Mouse (Mus musculus) embryo, embryonic 10 days (tissue): ENCODE data around the gene Tmem252.
A peak's percentile ranks its signal among the peaks of the same experiment; 100 is the strongest.
"Not testable (repeated sequence)": the region's sequence is repeated elsewhere in the genome, so short reads cannot be mapped to it uniquely, and the experiment has no call there.

Experiments used
- DNase-seq: peaks from one replicate; pipeline ENCODE4 v3.0.0-alpha.2; 2015; ENCODE audit warnings: low spot score

The Tmem252 gene

DNA sequence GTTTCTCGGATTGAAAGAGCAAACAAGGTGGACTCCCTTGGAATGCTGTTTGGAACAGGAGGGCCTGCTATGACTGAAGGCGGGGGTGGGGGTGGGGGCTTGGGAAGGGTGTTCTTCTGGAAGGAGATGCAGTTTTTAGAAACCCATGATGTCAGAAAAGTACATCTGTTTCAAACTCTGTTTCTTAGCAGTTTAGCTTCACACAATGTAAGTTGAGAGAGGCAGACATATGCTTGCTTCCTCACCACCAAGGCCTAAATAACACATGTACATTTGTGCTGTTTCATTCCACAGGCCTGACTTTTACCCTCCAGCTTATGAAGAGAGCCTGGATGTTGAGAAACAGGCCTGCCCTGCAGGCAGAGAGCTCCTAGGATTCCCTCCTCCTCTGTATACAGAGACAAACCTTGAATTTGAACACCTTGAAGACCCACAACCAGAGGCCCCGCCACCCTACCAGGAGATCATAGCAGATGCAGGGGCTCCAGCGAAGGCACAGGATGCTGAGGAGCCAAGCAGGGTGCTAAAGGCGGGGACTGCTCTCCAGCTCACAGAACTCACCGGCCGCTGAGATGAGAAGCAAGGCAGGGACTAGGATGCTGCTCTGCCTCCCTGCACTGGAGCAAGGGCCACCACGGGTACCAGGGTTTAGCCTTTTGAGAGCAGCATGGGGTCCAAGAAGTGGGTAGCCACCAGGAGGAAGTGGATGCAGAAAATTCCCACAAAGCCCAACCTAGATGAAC is 3.6 kb downstream of the Tmem252 start:
- no peak for DNase-seq

DNA sequence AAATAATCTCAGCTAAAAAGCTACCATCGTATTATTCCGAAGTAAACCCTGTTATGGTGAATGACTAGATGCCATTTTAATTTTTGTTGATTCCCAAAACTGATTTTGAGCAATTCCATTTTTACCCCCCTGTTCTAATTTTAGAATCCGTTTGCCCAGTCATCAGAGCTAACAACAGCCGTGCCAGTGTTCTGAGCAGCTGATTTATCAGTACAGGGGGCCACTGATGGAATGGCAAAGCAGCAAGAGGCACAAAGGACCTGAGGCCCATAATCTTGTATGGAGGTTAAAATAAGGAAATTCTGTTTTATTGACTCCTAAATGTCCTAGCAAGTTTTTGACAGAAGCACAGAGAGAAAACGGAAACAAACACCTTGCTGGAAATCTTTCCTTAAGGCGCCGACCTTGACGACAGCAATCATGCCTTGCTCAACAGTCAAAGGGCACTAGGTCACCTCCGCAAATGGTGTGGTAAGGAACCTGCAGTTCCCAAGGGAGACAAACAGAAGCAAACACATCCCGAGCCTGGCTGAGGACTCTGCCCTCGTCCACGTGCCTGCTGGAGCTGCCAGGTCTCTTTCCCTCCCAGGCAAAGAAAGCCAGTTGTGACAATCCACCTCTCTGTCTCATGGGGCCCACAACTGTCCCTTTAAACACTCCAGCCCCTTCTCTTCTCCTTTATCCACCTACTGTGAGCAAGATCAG is 9.4 kb downstream of the Tmem252 start:
- no peak for DNase-seq

DNA sequence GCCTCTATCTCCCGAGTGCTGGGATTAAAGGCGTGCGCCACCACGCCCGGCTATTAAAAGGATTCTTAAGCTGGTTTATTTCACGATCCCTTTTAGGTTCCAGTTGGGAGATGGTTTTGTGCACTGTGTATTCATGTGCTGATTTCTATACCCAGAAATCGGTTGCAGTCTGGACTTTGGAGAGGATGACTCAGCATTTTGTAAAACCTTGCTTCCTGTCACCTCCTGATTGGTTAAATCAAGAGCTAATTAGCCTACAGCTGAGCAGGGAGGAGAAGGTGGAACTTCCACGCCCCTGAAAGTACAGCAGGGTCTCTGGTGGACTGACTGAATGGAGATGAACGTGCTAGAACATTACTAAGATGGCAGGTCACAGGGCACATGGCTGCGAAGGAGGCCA is 12.6 kb downstream of the Tmem252 start:
- no peak for DNase-seq

DNA sequence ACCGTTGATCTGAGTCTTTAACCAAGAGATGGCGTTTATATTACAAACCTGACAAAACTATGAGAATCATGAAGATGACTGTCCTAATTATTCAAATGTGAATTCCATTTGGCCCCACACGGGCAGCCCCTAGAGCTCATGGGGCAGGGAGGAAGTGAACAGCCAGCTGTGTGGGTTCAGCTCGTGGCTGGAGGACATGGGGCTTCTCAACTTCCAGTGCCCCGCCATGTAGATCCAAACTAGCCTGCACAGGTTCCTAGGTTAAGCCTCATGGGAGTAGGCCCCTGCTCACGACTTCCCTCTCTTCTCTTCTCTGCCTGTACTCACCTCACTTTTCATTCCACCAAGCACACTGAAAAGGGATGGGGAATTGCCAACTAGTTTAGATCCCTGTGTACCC is 14.5 kb downstream of the Tmem252 start:
- no peak for DNase-seq

DNA sequence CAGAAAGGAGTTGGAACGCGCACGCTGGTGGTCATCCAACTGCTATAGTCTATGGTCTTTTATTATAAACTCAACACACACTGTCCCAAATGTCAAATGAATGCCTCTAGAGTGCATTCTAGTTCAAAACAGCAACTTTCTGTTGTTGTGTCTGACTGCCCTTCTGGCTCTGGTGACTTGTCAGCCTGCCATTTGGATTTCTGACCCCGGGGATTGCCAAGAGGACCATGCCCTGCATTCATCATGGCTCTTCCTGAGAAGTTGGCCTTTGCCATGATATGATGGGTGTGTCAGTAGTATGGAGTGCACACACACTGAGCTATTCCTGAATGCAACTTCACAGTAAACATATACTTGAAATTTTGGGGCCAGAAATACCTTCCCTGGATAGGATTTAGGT is 15.7 kb downstream of the Tmem252 start:
- DNase-seq, result no peak

DNA sequence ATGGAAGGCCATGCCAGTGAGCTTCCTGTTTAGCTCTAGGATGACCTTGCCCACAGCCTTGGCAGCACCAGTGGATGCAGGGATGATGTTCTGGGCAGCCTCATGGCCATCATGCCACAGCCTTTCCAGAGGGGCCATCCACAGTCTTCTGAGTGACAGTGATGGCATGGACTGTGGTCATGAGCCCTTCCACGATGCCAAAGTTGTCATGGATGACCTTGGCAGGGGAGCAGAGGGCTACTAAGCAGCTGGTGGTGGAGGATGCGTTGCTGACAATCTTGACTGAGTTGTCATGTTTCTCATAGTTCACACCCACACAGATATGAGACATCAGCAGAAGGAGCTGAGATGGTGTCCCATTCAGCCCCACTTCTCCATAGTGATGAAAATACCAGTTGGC is 18.9 kb downstream of the Tmem252 start:
- DNase-seq, result no peak

DNA sequence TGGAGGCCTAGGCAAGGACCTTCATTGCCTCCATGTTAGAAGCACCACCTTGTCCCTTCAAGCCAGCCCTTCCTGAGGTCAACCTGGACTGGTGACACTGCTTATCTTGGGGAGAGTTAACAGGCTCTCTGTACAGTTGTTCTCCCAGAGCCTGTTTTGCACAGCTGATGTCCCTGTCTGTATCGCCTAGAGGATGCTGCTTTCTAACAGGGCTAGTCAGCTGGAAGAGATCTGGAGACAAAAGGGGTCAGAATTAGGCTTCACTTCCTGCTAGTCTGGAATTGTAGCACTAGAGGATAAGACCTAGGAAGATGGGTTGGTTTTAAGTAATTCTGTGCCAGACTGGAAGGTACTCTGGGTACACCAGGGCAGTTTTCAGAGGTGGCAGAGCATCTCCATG is 24.1 kb downstream of the Tmem252 start:
- no peak for DNase-seq

DNA sequence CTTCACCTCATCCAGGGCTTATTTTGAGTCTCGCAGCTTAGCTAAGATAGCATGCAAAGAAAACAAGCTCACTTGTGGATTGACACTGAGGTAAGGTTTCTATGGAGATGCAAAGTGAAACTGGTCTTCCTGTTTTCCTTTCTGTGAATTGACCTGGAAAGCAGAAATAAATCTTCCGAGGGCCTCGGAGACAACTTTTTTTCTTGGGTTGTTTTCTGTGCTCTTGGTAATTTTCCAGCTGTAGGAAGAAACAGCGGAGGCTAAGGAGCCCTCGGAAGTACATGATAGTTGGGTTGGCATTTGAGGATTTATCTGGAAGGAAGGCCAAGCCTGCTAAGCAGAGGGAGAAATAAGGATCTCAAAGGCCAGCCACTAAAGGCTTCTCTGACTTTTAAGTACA is 24.8 kb downstream of the Tmem252 start:
- no peak for DNase-seq

DNA sequence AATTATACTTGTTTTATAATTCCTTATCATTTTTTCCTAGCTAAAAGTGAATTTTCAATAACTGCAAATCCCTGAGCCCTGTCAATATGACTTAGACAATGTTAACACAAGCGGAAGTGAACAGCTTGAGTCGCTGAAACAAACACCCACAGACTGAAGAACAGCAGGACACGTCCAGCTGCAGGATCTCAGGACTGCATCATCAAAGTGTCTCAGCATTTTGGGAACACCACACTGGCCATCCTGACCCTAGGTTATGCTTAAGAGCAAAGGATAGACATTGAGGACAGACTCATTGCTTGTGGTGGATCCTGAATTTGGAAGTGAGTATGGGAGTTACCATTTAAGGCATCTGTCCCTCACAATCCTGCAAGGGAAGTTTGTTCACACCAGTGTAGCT is 25.4 kb downstream of the Tmem252 start:
- no peak for DNase-seq

DNA sequence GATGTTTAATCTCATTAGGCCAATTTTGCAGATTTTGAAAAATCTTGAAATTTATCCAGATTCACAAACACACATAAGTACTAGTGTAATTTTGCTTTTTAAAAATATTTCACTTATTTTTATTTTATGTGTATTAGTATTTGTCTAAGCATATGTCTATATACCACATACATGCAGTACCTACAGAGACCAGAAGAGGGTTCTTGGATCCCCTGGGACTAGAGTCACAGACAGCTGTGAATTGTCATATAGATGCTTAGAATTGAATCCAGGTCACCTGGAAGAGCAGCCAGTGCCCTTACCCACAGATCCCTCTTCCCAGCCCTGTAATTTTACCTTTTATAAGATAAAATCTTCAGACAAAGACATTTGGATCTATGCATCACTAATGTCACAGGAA is 26.1 kb downstream of the Tmem252 start:
- no peak for DNase-seq

DNA sequence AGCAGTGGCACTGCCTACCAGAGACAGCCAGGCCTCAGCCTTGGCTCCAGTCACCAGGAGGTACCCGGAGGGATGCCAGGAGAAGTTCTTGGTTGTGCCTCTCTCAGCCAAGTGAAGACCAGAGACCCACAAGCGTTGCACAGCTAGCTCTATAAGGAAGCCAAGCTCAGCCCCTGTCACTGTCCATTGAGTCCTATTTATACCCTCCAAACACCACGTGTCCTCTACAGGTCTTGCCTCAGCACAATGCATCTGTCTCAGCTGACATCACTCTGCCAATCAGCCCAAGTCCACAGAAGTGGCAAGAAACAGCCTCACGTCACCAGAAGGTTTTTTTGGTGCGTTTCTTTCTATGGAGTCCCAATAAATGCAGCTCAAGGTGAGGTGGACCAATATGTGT is 26.9 kb downstream of the Tmem252 start:
- DNase-seq, result no peak

DNA sequence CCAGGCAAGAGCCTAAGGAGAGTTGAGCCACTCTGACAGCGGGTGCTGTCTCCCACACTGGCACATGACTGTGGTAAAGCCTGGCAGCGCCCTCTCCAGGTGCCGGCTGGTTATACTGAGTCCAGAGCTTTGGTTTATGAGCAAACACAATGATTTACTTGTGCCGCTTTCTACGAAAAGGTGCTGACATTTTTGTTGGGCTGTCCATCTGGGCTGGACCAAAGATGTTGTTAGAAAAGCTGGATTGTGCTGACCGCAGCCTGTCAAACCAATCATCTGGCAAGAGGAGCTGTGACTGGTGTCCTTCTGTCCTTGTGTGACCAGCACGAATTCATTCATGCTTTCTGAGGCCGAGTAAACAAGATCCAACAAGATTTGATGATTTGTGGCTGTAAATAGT is 27.9 kb downstream of the Tmem252 start:
- no peak for DNase-seq

DNA sequence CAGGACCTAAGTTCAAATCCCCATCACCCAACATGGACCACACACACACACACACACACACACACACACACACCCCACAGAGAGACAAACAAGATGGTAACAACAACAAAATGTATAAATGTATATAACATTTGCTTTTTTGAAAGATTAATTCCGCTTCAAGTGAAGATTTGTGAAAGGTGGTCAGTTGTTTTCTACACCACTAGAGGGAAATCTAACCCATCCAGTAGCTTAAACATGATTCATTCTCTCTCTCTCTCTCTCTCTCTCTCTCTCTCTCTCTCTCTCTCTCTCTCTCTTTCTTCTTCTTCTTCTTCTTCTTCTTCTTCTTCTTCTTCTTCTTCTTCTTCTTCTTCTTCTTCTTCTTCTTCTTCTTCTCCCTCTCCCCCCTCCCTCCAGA is 29.4 kb downstream of the Tmem252 start:
- not testable (repeated sequence) for DNase-seq

DNA sequence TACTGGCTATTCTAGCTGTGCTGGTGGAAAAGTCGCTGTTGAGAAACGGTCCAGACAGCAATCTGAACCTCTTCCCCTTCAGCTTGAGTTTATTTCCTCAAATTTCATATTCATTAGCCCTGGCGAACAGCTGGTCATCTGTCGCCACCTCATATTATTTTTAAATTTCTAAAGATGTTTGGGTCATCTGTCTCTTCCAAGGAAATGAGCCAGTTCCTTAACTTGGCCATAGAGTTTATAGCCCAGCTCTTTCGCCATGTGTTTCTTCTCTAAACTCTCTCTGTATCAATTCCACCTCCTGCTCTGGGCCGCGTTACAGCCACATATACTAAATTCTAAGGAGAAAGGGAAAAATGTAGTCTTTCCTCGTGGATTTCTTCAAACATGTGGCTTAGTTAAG is 29.9 kb downstream of the Tmem252 start:
- no peak for DNase-seq

DNA sequence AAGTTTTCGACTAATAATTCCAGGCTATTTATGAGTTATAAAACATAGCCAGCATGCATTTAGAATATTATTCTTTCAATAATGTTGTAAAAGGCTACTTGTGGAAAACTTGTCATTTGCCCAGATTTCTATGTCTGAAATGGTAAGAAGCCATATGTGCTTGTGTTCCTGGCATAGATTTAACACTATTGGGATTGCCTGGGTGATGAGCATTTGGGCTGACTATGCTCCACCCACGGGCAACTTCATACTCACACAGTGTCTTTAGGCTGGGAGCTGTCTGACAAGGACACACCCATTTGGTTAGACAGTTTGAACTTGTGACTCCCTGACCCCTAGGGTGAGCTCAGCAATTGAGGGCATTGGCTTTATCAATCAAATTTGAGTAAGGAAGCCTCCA is 30.5 kb downstream of the Tmem252 start:
- no peak for DNase-seq

DNA sequence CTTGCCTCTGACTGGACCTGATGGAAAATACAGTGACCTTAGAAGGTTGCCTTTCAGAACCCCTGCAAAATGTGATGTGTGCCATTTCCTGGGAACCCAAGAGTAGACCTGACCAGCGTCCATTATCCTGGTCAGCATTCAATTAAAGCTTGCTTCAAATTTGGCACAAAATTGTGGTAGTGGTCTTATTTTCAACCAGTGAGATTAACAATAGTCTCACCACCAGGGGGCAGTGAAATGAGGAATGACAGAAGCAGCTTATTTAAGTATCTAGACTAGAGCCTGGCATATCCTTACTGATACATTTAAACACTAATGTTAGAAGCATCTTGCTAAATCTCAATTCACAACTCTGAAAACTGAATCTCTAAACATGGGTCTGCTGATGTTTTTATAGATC is 31.6 kb downstream of the Tmem252 start:
- DNase-seq, result peak; percentile 81

DNA sequence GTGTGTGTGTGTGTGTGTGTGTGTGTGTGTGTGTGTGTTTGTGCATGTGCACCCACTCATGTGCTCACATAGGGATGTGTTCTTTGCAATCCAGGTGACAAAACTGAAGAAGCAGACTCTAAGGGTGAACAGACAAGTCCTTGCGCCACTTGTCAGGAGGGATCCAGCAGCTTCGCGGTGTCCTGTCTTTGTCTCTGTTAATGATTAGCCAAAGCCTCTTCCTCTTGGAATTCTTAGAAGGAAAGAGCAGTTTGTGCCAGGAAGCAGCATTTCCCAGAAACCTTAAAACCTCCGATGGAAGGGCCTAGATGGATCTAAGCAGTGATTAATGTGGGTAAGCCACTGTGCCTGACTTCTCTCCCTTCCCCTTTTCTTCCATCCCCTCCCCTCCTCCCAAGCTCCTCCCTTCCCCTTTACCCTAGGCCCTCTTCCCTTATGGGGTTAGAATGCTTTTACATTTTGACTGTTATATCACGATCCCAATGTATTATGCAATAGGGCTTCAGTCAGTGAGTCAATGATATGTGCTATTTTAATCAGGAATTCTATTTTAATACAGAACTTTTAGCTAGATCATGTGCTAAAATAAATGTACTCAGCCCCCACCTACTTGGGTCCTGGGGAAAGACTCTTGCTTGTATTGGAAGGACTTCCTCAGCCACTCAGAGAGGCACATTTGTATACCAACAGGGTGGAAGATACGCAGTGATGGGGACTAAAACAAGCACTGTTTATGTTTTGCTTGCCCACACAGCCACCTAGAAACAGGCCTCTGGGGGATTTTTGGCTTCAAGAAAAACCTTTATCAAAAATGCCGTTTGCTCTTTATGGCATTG is 33.5 kb downstream of the Tmem252 start:
- DNase-seq, result no peak

DNA sequence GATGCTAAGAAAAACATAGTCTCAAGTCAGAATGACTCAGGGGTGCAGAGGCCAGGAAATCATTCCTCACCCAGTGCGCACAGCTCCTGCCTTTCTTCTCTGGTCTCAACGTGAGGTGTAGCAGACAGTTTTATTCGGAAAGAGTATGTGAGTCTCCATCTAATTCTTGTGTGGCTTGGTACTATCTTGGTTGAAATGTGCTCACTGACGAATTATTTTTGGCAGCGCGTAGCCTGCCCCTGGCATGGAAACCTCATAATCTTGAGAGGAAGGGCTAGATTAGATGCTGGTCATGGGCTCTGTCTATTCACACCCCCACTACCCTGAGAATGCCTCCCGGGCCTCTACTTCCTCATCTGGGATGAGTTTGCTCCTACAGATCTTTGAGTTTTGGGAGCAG is 34.2 kb downstream of the Tmem252 start:
- DNase-seq, result no peak

DNA sequence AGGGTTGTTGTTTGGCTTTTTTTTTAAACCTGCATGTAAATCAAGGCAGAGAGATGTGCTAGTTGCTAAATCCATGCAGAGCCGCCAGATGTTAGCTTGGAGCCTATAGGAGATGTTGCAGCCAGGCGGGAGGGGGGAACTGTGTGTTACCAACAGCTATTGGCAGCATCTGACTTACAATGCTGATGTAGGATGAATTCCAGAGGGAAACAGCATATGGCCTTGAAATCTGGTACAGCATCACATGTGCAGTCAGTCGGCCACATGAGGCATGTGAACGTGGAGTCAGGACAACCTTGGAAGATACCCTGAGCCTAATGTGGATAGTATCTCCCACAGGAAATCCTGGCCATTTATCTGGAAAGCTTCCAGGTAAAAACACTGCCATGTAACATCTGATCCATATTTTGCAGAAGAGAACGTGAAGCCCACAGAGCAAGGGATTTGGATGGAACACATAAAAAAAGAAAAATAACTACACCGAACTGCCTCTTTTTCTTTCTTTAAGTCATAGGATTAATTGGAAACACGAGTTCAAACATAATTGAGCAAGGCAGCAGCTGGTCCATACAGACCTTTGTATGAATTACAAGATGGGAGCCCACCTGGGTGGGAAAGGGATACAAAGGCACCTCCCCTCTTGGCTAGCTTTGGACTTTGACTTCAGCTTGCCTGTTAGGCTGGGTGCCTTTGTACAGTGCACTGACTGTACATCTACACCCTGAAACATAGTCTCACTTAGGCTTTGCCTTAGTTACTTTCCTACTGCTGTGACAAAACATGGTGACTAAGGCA is 42.7 kb downstream of the Tmem252 start:
- DNase-seq, result no peak

DNA sequence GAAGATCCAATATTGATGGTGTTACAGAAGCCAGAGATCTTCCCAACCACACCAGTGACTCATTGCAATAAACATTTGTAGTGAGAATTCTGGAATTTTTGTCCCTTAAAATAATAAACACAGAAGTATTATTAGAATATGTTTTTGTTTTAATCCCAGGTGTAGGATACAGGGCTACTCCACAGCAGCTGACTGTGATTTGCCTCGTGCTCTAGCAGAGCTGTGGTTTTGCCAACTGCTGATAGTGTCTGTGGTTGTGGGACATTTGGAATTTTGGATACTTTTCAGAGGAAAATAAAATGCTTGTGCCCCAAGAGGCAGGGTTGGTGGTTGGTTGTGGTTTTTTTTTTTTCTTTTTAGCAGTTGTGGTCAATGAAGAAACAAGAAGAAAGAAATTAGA is 44.2 kb downstream of the Tmem252 start:
- DNase-seq, result no peak

DNA sequence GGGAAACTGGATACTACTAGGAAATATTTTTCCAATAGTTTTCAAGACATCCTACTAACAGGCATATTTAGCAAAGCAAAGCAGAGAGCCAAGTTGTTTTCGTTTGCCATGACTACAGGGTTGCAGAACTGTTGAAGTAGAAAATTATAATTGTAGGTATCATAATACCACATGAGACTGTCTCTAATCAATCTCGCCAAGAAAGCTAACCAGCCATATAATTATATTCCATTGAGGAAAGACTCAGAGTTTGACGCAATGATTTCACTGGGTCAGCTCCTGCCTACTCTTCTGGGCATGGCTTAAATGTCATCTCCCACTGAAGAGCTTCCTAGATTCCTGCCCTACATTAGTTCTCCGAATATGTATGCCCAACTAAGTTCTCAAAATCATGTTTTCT is 45.7 kb downstream of the Tmem252 start:
- DNase-seq, result no peak

DNA sequence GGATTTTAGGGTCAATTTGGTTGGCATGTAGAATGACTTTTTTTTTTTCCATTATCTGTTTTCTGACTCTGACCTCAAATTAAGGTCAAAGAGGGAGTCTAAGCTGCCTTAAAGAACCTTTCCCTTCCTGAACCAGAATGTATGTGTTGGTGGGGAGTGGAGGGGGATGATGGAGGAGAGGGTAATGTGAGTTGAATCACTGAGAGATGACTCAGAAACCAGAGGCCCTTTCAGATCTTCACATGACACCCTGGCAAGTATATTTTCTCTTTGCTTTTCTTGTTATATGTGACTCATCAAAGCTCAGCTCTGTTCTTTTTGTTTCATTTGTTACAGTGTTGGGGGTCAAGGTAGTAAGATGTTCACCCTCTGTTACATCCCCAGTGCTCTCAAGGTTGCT is 46.6 kb downstream of the Tmem252 start:
- no peak for DNase-seq
